Mouse (Mus musculus): ENCODE measurements around the gene Mtor.

- no peak for TF ChIP-seq CTCF (IDR thresholded peaks at IDR 0.05; ENCODE audit: control insufficient read depth, insufficient read depth, insufficient replicate concordance, low read depth, low read length)
- peak; percentile 87 for TF ChIP-seq POLR2A (IDR thresholded peaks at IDR 0.05; ENCODE audit: control insufficient read depth, low read depth, low read length)
Observed at GRCm38 (mm10) chr4:148444250-148444967, 4.0 kb upstream of the Mtor start, which contains the start of gene Ubiad1.
